Mouse (Mus musculus): ENCODE results near the gene Slc9a5. TPM values are rescaled to one million over a fixed set of nuclear protein-coding genes. Genes with fewer than 3 reads are reported as not detected.

Gene Slc9a5
- polyA plus RNA-seq, 1 experiment, result 8.1 TPM

GRCm38 (mm10) chr8:105361751-105362702 is 13.4 kb downstream of the Slc9a5 start:
- Histone ChIP-seq H3K4me3 (replicated peaks; ENCODE audit: extremely low read depth, low read depth, low read length) (no peak overlapping the region), H3K4me1 (ENCODE audit: control insufficient read depth, insufficient read depth, low read length) (no peaks in the 10 kb centered on the region)
- DNase-seq, result no peak
- 46% methylated on average over 12 of the region's 12 CpGs for WGBS
- TF ChIP-seq CTCF (IDR thresholded peaks at IDR 0.05; ENCODE audit: insufficient read depth, low read length), result no peak

- no peak for DNase-seq
- TF ChIP-seq POLR2A (IDR thresholded peaks at IDR 0.05; ENCODE audit: borderline replicate concordance, extremely low read depth, low read depth, low read length), result no peak
- TF ChIP-seq CTCF (IDR thresholded peaks at IDR 0.05; ENCODE audit: insufficient read depth, low read length), result no peak
- Histone ChIP-seq H3K4me3 (replicated peaks; ENCODE audit: extremely low read depth, low read depth, low read length) (no peak overlapping the region), H3K4me1 (ENCODE audit: control insufficient read depth, insufficient read depth, low read length) (no peaks in the 10 kb centered on the region)
- 65% methylated on average over 2 of the region's 2 CpGs for WGBS
These were observed 18.5 kb downstream of the Slc9a5 start for GRCm38 (mm10) chr8:105367107-105367506.

- no peak overlapping the region for H3K4me3 ChIP-seq (replicated peaks; ENCODE audit: extremely low read depth, low read depth, low read length)
- no peak for DNase-seq
- no peak for TF ChIP-seq POLR2A (IDR thresholded peaks at IDR 0.05; ENCODE audit: borderline replicate concordance, extremely low read depth, low read depth, low read length)
- TF ChIP-seq CTCF (IDR thresholded peaks at IDR 0.05; ENCODE audit: insufficient read depth, low read length), result no peak
- WGBS, result 76% methylated on average over 9 of the region's 9 CpGs
- peaks cover 2% of the 10 kb centered on the region; the same call in 1 of the 2 replicates for H3K4me1 ChIP-seq (ENCODE audit: control insufficient read depth, insufficient read depth, low read length)
These were observed 23.8 kb downstream of the Slc9a5 start for GRCm38 (mm10) chr8:105372473-105372872.

GRCm38 (mm10) chr8:105373032-105373431 is 24.4 kb downstream of the Slc9a5 start, which contains the start of gene Plekhg4:
Gene Plekhg4 (plus strand): TSS chr8:105373274.
- Histone ChIP-seq H3K4me3 (replicated peaks; ENCODE audit: extremely low read depth, low read depth, low read length) (no peak within 1 kb of the TSS), H3K4me1 (ENCODE audit: control insufficient read depth, insufficient read depth, low read length) (peaks cover 2% of the 10 kb centered on the region; the same call in 1 of the 2 replicates)
- no peak for DNase-seq
- 53% methylated on average over 2 of the region's 2 CpGs for WGBS
- TF ChIP-seq POLR2A (IDR thresholded peaks at IDR 0.05; ENCODE audit: borderline replicate concordance, extremely low read depth, low read depth, low read length) (no peak), CTCF (IDR thresholded peaks at IDR 0.05; ENCODE audit: insufficient read depth, low read length) (no peak)

GRCm38 (mm10) chr8:105374513-105374966 is 25.9 kb downstream of the Slc9a5 start:
- H3K4me1 ChIP-seq (ENCODE audit: control insufficient read depth, insufficient read depth, low read length), result peaks cover 2% of the 10 kb centered on the region; the same call in 1 of the 2 replicates
- H3K4me3 ChIP-seq (replicated peaks; ENCODE audit: extremely low read depth, low read depth, low read length), result no peak overlapping the region
- WGBS, result 33% methylated on average over 33 of the region's 33 CpGs
- DNase-seq, result no peak
- no peak for TF ChIP-seq POLR2A (IDR thresholded peaks at IDR 0.05; ENCODE audit: borderline replicate concordance, extremely low read depth, low read depth, low read length)
- peak; percentile 59 for TF ChIP-seq CTCF (IDR thresholded peaks at IDR 0.05; ENCODE audit: insufficient read depth, low read length)

- TF ChIP-seq CTCF (IDR thresholded peaks at IDR 0.05; ENCODE audit: insufficient read depth, low read length) (no peak), POLR2A (IDR thresholded peaks at IDR 0.05; ENCODE audit: borderline replicate concordance, extremely low read depth, low read depth, low read length) (no peak)
- Histone ChIP-seq H3K4me3 (replicated peaks; ENCODE audit: extremely low read depth, low read depth, low read length) (no peak overlapping the region), H3K4me1 (ENCODE audit: control insufficient read depth, insufficient read depth, low read length) (peaks cover 2% of the 10 kb centered on the region; the same call in 1 of the 2 replicates)
- WGBS, result 26% methylated on average over 19 of the region's 19 CpGs
- peak; percentile 79 for DNase-seq
These were observed 30.0 kb downstream of the Slc9a5 start for GRCm38 (mm10) chr8:105378673-105379072.

- H3K4me1 ChIP-seq (ENCODE audit: control insufficient read depth, insufficient read depth, low read length), result no peaks in the 10 kb centered on the region; the same call in 1 of the 2 replicates
- H3K4me3 ChIP-seq (replicated peaks; ENCODE audit: extremely low read depth, low read depth, low read length), result no peak overlapping the region
- WGBS, result 80% methylated on average over 12 of the region's 12 CpGs
- DNase-seq, result no peak
- TF ChIP-seq CTCF (IDR thresholded peaks at IDR 0.05; ENCODE audit: insufficient read depth, low read length), result no peak
- TF ChIP-seq POLR2A (IDR thresholded peaks at IDR 0.05; ENCODE audit: borderline replicate concordance, extremely low read depth, low read depth, low read length), result no peak
These were observed 31.7 kb downstream of the Slc9a5 start for GRCm38 (mm10) chr8:105380308-105380707.

GRCm38 (mm10) chr8:105384070-105384469 is 35.4 kb downstream of the Slc9a5 start:
- no peak for DNase-seq
- TF ChIP-seq POLR2A (IDR thresholded peaks at IDR 0.05; ENCODE audit: borderline replicate concordance, extremely low read depth, low read depth, low read length) (no peak), CTCF (IDR thresholded peaks at IDR 0.05; ENCODE audit: insufficient read depth, low read length) (no peak)
- WGBS, result 98% methylated on average over 2 of the region's 2 CpGs
- H3K4me1 ChIP-seq (ENCODE audit: control insufficient read depth, insufficient read depth, low read length), result peaks cover under 1% of the 10 kb centered on the region; the same call in 1 of the 2 replicates
- H3K4me3 ChIP-seq (replicated peaks; ENCODE audit: extremely low read depth, low read depth, low read length), result no peak overlapping the region

- no peak for TF ChIP-seq CTCF (IDR thresholded peaks at IDR 0.05; ENCODE audit: insufficient read depth, low read length)
- no peak for TF ChIP-seq POLR2A (IDR thresholded peaks at IDR 0.05; ENCODE audit: borderline replicate concordance, extremely low read depth, low read depth, low read length)
- no peak for DNase-seq
- 43% methylated on average over 1 of the region's 1 CpGs for WGBS
These were observed 38.5 kb downstream of the Slc9a5 start for GRCm38 (mm10) chr8:105387151-105387550.

More at GRCm38 (mm10) chr8:105387151-105387550, 38.5 kb downstream of the Slc9a5 start:
- H3K4me1 ChIP-seq (ENCODE audit: control insufficient read depth, insufficient read depth, low read length), result peaks cover 3% of the 10 kb centered on the region; the same call in 1 of the 2 replicates
- H3K4me3 ChIP-seq (replicated peaks; ENCODE audit: extremely low read depth, low read depth, low read length), result no peak overlapping the region

Measured in lung, adult 2 months (tissue).